Comparison of ENCODE assay signal across 21 mouse cellular contexts in the genomic region with DNA sequence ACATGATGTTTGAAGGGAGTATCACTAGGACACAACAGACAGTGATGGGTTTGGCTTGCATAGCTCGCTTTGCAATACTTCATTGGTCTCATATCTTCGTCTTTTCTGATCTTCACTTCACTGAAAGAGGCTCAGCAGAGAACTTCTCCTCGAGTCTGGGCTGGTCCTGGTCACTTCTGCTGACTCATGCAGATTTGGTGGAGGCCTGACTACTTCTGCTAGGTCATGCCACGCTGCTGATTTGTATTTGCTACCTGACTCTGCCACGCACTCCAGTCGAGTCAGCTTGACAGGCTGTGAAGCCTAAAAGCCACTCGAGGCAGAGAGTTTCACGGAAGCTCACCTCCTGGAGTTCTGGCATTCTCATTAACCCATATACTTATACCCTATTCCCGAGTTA. TPM values are rescaled to one million over a fixed set of nuclear protein-coding genes. Genes with fewer than 3 reads are reported as not detected.
"Had no signal": no experiment of that assay in that cellular context is flagged by ENCODE, and none has a peak within 500 bp of the region (broad histone marks: within the 10 kb centered on the region; RNA-seq: fewer than 3 reads in every experiment).

No protein-coding gene starts in this region.

- H3K27ac ChIP-seq: lung, embryonic 15.5 days; macrophage; midbrain, embryonic 13.5 days; midbrain, embryonic 15.5 days; neural tube, embryonic 12.5 days; stomach, embryonic 15.5 days; stomach, postnatal 0 days had no signal

- H3K27me3 ChIP-seq: lung, embryonic 15.5 days; megakaryocyte, embryonic 14.5 days; midbrain, embryonic 13.5 days; midbrain, embryonic 15.5 days; neural tube, embryonic 12.5 days; stomach, embryonic 15.5 days had no signal

- H3K36me3 ChIP-seq: lung, embryonic 15.5 days; midbrain, embryonic 13.5 days; midbrain, embryonic 15.5 days; neural tube, embryonic 12.5 days; stomach, embryonic 15.5 days had no signal

- H3K4me2 ChIP-seq: lung, embryonic 15.5 days; midbrain, embryonic 11.5 days; midbrain, embryonic 13.5 days; midbrain, embryonic 15.5 days; neural tube, embryonic 12.5 days; stomach, embryonic 15.5 days had no signal

- H3K4me1 ChIP-seq: lung, embryonic 15.5 days; midbrain, embryonic 15.5 days; neural tube, embryonic 12.5 days had no signal

- H3K9me3 ChIP-seq: lung, embryonic 15.5 days; midbrain, embryonic 13.5 days; midbrain, embryonic 15.5 days; neural tube, embryonic 12.5 days; stomach, embryonic 15.5 days had no signal

- H3K9ac ChIP-seq: lung, embryonic 15.5 days; midbrain, embryonic 13.5 days; midbrain, embryonic 15.5 days; neural tube, embryonic 12.5 days; stomach, embryonic 15.5 days had no signal

- ATAC-seq: lung, postnatal 0 days; midbrain, embryonic 13.5 days; midbrain, embryonic 15.5 days had no signal

- H3K4me3 ChIP-seq: lung, embryonic 15.5 days; megakaryocyte, embryonic 14.5 days; midbrain, embryonic 13.5 days; midbrain, embryonic 15.5 days; neural tube, embryonic 12.5 days; stomach, embryonic 15.5 days had no signal

- DNase-seq: lung, adult 2 months; lung, postnatal 14 days; lung, postnatal 36 days; right cerebral cortex, postnatal 14 days; thymus, adult 2 months; thymus, postnatal 14 days; thymus, postnatal 36 days had no signal

RNA-seq across cellular contexts. Expression of gene Pgam2, which starts 4.4 kb away (rescaled TPM):
- total RNA-seq: megakaryocyte progenitor cell, adult 5-6 weeks; midbrain, postnatal 0 days had no signal
- polyA plus RNA-seq: macrophage had no signal

RNA-seq across cellular contexts. Expression of gene Aebp1, which starts 53.8 kb away (rescaled TPM):
- total RNA-seq: megakaryocyte progenitor cell, adult 5-6 weeks; monocyte, adult 5-6 weeks; neutrophil, adult 5-6 weeks had no signal
